Mouse (Mus musculus): ENCODE results near the gene Nme9. TPM values are rescaled to one million over a fixed set of nuclear protein-coding genes. Genes with fewer than 3 reads are reported as not detected.

The Nme9 gene
- total RNA-seq, 2 experiments from 2014 or later = not detected

- intact Hi-C loops (cut with DNase I; ENCODE audit: low total_unique reads) = no loop called here
- DNase-seq = peak; percentile 53
Measured at GRCm38 (mm10) chr9:99435619-99436181, 15.6 kb upstream of the Nme9 start.

GRCm38 (mm10) chr9:99436182-99437030, 14.9 kb upstream of the Nme9 start:
- intact Hi-C loops (cut with DNase I; ENCODE audit: low total_unique reads) = no loop called here
- DNase-seq = peak; percentile 83

DNA sequence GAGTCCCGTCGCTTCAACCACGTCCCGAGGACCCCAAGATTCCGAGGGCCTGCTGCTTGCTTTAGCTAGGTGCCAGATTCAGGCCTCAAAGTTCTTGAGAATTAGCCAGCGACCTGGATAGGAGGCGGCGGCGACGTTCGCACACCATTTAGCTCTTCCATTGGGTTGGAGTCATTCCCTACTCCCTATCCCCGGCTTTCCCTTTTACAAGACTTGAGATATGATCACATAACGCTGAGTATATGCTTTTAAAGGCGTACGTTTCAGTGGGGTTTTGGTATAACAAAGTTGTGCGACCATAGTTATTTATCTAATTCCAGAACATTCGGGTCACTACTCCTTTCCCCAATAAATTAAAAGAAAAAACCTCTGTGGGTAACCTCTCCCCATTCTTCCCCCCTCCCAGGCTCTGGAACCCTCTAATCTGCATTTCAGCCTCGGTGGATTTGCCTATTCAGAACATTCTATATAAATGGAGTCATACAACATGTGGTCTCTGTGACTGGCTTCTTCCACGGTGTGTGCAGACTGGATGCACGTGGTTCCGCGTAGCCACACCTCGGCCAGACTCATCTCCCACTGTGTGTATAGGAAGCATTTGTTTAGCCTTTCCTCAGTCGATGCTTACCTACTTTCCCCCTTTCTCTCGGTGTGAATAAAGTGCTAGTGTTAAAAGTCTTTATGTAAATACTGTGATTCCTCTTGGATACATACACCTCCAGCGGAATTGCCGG, 14.1 kb upstream of the Nme9 start, which contains the start of gene Mras:
Gene Mras, minus strand, starts transcription at position 351 of the 734 bp plus-strand sequence.
- intact Hi-C loops (cut with DNase I; ENCODE audit: low total_unique reads) = no loop called here
- DNase-seq = no peak

- no peak for DNase-seq
- intact Hi-C loops (cut with DNase I; ENCODE audit: low total_unique reads) = no loop called here
Measured at GRCm38 (mm10) chr9:99437781-99438565, 13.3 kb upstream of the Nme9 start.

- intact Hi-C loops (cut with DNase I; ENCODE audit: low total_unique reads) = no loop called here
Measured at GRCm38 (mm10) chr9:99439064-99439463, 12.2 kb upstream of the Nme9 start.

DNA sequence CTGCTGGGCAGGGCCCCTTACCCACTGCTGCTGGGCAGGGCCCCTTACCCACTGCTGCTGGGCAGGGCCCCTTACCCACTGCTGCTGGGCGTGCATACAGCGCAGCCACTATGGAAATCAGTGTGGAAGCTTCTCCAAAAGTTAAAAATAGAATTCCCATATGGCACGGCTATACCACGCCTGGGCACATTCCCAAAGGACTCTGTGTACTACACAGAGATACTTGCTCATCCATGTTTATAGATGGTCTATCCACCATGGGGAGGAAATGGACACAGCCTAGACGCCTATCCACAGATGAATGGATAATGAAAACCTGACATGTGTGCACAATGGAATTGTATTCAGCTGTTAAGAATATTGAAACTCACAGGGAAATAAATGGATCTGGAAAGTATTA, 10.3 kb upstream of the Nme9 start:
- intact Hi-C loops (cut with DNase I; ENCODE audit: low total_unique reads) = no loop called here
- DNase-seq = no peak

More at GRCm38 (mm10) chr9:99439064-99439463, 12.2 kb upstream of the Nme9 start:
- DNase-seq = no peak

GRCm38 (mm10) chr9:99441647-99442433, 9.4 kb upstream of the Nme9 start:
- no peak for DNase-seq
- intact Hi-C loops (cut with DNase I; ENCODE audit: low total_unique reads) = no loop called here

GRCm38 (mm10) chr9:99444590-99445178, 6.6 kb upstream of the Nme9 start:
- intact Hi-C loops (cut with DNase I; ENCODE audit: low total_unique reads) = loop anchor here (5.0 kb wide), 1 partner anchor 62 kb away; no protein-coding TSS in a partner anchor
- DNase-seq = no peak

GRCm38 (mm10) chr9:99446259-99446658, 5.0 kb upstream of the Nme9 start:
- no peak for DNase-seq

GRCm38 (mm10) chr9:99447323-99447722, 4.0 kb upstream of the Nme9 start:
- intact Hi-C loops (cut with DNase I; ENCODE audit: low total_unique reads) = loop anchor here (5.0 kb wide), 1 partner anchor 65 kb away; no protein-coding TSS in a partner anchor

More at GRCm38 (mm10) chr9:99446259-99446658, 5.0 kb upstream of the Nme9 start:
- intact Hi-C loops (cut with DNase I; ENCODE audit: low total_unique reads) = loop anchor here (5.0 kb wide), 1 partner anchor 64 kb away; no protein-coding TSS in a partner anchor

DNA sequence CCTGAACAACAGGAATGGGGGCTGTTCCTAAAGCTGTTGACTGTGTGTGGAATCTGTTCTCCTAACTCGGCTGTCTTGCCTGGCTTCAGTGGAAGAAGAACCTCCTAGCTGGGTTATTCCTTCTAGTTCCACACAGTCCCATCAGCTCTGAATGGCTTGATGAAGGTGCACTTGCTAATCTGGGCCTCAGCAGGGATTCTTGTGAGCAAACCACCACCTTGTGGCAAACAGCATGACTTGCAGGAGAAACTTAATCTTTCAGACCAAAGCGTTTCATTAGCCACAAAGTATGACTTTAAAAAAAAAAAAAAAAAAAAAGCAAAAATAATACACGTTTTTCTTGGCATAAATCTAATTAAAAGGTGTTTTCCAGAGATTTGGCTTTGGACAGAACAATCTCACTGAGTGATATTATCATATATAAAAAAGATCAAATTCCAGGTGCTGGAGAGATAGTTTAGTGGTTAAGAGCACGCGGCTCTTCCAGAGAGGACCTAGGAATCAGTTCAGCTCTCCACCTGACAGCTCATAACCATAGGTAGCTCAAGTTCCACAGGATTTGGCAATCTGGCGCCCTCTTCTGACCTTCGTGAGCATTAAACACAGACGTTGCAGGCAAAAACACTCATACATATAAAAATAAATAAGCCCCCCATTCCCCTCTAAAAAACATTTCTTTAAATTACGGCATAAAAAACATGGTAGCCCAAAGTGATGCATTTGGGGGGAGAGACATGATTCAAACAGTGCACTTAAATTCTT, 1.2 kb upstream of the Nme9 start:
- intact Hi-C loops (cut with DNase I; ENCODE audit: low total_unique reads) = loop anchor here (5.0 kb wide), 1 partner anchor 68 kb away; no protein-coding TSS in a partner anchor
- no peak for DNase-seq

More at GRCm38 (mm10) chr9:99447323-99447722, 4.0 kb upstream of the Nme9 start:
- DNase-seq = no peak

DNA sequence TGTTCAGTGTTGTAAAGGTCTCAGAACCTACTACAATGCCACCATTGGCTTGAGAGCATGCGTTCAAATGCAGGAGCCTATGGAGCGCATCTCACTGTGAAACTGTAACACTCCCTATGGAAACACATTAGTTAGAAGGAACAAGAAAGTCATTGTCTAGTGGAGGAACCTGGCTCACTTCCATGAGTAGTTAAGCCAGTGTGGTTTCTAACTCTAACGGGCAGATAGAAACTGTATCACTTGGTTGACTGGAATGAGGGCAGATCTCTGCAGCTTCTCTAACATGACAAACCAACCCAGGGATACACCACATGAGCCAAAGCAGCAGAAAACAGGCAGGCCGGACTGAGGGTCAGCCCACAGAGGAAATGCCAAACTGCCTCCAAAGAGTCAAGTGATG, 2.9 kb downstream of the Nme9 start:
- intact Hi-C loops (cut with DNase I; ENCODE audit: low total_unique reads) = no loop called here
- no peak for DNase-seq

DNA sequence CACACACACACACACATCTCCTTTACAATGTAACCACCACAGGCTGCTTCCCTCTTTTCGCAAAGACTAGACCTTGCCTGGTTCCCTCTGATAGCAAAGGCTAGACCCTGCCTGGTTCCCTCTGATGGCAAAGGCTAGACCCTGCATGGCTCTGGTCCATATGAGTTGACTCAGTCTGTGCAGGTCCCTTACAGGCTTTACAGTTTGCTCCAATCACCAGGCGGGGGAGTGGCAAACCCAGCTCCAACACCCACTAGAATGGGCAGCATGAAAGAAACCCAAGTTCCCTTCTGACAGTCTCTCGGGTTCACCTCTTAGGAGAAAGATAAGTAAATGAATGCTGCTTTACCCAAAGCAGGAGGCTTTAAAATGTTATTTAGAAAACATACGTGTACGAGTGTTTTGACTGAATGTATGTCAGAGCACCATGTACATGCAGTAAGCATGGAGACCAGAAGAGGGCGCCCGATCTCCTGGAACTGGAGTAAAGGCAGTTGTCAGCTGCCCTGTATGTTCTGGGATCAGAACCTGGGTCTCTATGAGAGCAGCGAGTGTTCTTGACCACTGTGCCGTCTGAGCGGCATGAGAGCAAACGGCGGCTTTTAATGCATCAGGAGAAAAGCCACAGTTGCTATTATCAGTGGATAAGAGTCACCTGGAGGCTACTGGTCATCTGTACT, 7.4 kb downstream of the Nme9 start:
- intact Hi-C loops (cut with DNase I; ENCODE audit: low total_unique reads) = loop anchor here (5.0 kb wide), 1 partner anchor 124 kb away; no protein-coding TSS in a partner anchor
- DNase-seq = no peak

DNA sequence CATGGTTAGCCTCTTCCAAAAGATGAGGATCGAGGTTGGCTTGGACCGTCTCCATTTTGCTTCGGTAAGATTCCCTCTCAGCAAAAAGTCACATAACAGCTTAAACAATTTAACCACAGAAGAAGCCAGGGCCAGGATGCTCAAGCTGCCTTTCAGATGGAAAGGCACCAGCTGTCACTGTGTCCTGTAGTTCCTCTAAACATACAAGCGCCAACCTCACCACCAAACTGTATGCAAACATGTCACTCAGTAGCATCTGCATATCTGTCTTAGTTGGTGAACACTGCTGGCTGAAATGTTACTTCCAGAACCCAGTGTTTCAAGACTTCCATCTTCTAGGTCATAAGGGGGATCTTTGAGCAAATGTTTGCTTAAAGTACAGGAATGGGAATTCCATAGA, 8.5 kb downstream of the Nme9 start:
- no peak for DNase-seq
- intact Hi-C loops (cut with DNase I; ENCODE audit: low total_unique reads) = loop anchor here (5.0 to 10.0 kb wide), 2 partner anchors 123 to 205 kb away; no protein-coding TSS in a partner anchor

DNA sequence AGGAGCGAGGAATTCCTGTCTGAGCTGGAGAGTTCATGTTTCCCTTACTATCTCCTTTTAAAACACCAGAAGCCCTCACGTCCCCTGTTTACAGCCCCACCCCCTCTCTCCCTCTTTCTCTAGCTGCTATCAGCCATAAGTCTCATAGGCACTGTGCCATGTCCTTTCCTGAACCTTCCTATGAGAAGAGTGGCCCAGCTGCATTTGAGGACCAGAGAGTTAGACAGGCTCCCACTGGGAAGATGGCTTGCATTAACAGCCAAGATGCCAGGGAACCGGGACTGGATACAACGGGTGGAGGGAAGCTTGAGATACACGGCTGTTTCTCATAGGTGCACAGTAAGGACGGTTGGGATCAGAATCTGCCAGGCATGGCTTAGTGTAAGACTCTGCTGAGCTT, 13.6 kb downstream of the Nme9 start:
- intact Hi-C loops (cut with DNase I; ENCODE audit: low total_unique reads) = loop anchor here (10.0 kb wide), 1 partner anchor 200 kb away; no protein-coding TSS in a partner anchor
- no peak for DNase-seq

GRCm38 (mm10) chr9:99468572-99468971, 17.3 kb downstream of the Nme9 start:
- DNase-seq = no peak
- intact Hi-C loops (cut with DNase I; ENCODE audit: low total_unique reads) = loop anchor here (10.0 kb wide), 1 partner anchor 196 kb away; no protein-coding TSS in a partner anchor

All from gastrocnemius, postnatal 14 days (tissue).